Mouse (Mus musculus) natural killer cell, adult 2 months (primary cell): ENCODE measurements around the gene Gp9.

Experiments used
- DNase-seq, 2 experiments: peaks; one replicate each; pipeline ENCODE4 v3.0.0; 2022; ENCODE audit warnings: low spot score in 2 of 2

The Gp9 gene

GRCm38 (mm10) chr6:87787108-87787890 lies 9.4 kb downstream of the Gp9 start:
- no peak for DNase-seq

GRCm38 (mm10) chr6:87788266-87788895 lies 10.5 kb downstream of the Gp9 start:
- no peak for DNase-seq

- DNase-seq, result no peak
Measured at GRCm38 (mm10) chr6:87788896-87789587, 11.2 kb downstream of the Gp9 start.

DNA sequence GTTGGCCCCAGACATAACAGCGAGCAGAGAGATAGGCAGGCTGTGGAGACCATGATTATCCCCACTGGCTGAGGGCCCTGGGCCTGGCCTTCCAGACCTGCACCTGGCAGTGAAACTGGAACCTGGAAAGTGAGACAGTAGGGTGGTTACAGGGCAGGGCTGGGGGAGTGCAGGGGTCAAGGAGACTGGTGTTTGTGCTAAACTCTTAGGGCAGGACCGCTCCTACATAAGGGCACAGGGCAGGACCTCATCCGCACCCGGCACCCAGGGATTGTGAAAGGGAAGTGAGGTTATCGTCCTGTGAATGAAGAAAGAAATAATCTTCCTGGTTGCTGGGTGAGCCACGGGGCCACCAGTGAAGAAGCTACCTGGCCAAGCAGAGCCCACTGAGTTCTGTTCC lies 11.9 kb downstream of the Gp9 start:
- DNase-seq, result no peak

DNA sequence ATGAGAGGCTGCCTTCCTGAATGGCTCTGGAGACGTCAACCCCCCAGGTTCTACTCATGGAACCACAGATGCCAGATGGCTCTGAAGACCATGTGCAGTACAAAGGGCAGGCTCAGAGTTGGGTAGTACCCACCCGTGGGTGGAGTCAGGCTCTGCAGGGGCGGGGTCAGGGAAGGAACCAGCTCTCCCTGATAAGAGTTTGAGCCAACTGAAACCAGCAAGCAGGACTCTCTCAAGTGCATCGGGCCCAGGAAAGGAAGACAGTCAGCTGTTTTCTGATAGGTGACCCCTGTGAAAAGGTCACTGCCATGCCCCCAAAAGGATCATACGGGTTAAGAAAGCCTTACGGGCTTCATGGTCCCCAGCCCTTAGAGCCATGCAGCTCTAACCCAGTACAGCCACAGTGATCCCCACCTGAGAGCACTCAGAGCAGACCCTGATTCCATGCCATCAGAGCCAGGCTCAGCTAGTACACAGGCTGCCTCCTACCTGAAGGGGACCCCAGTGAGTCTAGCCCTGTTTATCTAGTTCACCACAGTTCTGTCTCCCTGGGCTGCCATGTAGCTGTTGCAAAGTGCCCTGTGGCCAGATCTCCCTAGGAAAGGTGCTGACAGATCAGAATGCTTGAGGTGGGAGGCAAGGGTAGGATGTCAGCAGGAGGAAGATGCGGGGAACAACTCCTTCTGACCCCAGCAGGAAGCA lies 13.1 kb downstream of the Gp9 start:
- no peak for DNase-seq

DNA sequence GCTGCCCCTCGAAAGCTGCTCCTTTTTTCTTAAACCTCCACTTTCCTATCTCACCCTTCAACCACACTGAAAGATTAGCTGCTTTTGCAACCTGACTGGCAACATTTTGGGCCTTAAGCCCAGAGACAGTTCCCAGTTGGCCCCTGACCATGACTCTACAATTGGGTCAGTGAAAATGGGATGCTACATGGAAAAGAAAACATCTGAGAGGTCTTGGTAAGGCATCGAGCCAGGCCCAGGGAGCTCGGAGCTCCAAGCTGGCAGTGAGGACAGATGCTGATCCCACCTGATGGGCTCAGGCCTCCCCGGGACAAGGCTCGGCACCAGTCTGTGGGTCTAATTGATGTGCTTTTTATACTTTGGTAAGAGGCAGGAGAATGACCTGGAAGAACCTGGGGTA lies 14.0 kb downstream of the Gp9 start:
- no peak for DNase-seq

GRCm38 (mm10) chr6:87793821-87794510 lies 16.1 kb downstream of the Gp9 start:
- DNase-seq, result no peak

GRCm38 (mm10) chr6:87795385-87796150 lies 17.7 kb downstream of the Gp9 start:
- DNase-seq, result no peak

- no peak for DNase-seq
Measured at GRCm38 (mm10) chr6:87796251-87796880, 18.5 kb downstream of the Gp9 start.

GRCm38 (mm10) chr6:87797321-87797720 lies 19.4 kb downstream of the Gp9 start:
- DNase-seq, result no peak

DNA sequence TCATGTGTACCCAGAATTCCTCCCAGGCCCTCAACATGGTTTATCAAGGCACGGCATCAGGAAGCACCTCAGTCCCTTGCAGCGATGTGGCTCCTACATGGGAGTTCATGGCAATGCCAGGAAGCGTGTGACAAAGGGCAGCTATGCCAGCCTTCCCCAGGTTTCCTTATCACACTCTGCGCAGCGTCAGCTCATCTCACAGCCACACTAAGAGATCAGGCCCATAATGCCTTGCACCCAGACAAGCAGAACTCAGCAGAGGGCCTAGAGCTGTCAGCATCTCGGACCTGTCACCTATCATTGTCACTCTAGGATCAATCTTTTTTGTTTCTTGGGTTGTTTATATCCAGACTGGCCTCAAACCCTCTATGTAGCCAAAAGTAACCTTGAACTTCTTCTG lies 21.7 kb downstream of the Gp9 start:
- no peak for DNase-seq

- DNase-seq, result no peak
Measured at GRCm38 (mm10) chr6:87802462-87802861, 24.6 kb downstream of the Gp9 start.

DNA sequence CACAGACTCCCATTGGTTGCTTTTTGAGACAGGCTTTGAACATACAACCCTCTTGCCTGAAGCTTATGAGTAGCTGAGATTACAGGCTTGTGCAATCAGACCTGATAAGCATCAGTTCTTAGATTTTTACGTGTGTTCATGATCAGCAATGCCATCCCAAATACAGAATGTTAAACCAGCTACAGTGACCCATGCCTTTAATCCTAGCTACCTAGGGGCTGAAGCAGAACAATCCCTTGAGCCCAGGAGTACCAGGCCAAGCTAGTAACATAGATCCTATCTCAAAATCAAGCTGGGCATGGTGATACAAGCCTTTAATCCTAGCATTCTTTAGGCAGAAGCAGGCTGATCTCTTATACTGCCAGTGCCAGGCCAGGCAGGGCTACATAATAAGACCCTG lies 26.2 kb downstream of the Gp9 start:
- no peak for DNase-seq

DNA sequence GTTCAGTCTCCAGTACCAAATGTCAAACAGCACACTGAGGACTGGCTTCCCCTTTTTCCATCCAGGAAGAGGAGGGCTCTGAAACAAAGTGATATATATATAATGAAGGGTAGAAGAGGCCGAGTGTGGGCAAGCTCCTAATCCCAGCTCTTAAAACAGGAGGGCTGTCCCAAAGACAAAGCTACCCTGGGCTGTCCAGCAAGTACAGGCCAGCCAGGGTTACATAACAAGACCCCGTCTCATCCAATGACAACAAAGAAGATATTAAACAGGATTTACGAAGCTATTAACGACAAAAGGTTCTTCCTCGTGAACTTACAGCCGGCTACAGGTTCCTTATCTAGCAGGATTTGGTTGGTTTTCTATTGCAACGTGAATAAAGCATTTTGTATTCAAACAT lies 27.0 kb downstream of the Gp9 start:
- no peak for DNase-seq

GRCm38 (mm10) chr6:87805448-87805847 lies 27.6 kb downstream of the Gp9 start:
- DNase-seq, result no peak

DNA sequence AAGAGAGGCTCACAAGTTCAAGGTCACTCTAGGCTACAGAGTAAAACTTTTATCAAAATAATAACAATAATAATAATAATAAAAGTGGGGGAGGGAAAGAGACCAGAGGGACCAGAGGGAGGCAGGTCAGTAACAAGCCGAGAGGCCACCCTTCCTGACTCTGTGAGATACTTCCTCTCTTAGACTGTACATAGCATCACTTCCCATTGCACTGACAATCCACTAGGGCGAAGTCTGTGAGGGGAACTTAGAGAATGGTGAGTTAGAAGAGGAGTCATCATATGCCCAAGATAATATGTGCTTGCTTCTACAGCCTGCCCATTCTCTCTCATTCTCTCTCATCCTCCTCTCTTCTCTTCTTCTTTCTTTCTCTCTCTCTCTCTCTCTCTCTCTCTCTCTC lies 28.2 kb downstream of the Gp9 start:
- peak in 1 of 2 experiments; percentile 26 for DNase-seq

DNA sequence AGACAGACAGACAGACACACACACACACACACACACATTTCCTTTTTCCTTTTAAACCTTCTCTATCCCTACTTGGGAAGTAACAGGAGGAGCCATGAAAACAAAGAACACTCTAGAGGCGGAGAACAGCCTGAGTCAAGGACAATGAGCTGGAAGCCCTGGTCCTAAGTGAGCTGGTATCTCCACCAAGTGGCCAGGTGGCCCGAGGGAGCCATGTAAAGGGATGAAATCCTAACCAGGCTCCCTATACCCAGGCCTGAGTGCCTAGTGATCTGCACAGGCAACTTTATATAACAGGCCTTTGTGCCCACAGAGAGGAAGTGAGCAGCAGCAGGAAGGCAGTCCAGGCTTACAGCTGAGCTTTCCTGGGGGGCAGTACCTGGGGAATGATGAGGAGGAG lies 29.0 kb downstream of the Gp9 start:
- DNase-seq, result no peak

DNA sequence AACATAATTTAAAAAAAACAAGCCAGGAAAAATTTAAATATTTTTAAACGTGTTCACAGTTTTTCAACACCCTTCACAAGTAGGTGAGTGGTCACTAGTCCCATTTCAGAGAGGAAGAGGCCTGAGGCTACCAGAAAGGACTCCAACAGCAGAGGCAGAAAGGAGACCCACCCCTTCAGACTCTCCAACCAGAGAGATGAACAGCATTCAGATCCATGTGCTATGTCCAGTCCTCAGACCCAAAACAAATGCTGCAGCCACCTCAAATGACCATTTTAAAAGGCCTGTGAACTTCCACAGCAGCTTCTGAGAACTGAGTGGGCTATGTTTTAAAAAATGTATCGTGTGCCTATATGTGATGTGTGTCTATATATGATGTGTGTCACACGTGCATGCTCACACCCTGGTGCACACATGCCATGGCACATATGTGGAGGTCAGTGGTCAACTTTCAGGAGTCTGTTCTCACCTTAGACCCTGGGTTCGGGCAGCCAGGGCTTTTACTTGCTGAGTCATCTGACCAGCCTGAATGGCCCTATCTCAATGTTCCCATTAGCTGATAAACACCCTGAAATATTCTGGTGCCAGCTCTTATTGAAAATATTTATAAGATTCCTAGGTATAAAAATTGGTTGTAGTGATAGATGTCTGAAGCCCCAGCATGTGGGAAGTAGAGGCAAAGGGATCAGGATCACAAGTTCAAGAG lies 30.0 kb downstream of the Gp9 start:
- no peak for DNase-seq

DNA sequence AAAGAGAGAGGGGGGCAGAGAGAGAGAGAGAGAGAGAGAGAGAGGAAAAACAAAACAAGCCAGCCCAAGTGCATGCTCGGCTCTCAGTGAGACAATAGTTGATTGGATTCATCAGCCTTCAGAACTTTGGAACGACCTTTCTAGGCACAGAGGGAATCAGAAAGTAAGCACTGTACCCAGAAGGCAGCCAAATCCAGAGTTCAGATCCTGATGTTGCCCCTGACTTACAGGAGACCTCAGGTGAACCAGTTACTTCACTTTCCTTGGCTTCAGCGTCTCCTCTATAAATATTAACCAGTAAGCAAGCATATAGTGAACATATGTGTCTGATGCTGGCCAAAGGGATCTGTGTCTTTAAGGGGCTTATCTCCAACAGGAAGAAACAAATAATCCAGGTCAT lies 30.6 kb downstream of the Gp9 start:
- no peak for DNase-seq

DNA sequence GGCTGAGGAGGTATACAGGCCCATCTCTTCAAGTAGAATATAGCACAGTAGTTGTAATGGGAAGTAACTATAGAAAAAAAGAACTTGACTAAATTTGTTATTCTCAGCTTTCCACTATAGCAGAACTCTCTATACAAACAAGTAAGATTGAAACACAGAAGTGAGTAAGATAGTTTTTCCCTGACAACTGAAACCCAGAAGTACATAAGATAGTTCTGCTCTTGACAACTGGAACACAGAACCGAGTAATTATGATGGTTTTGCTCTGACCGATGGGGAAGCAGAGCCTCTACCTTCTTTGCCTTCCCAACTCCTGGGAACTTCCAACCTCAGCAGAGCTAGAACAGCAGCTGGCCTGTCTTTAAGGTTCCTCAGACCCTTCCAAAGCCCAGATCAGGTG lies 31.3 kb downstream of the Gp9 start:
- no peak for DNase-seq
